Mouse (Mus musculus) small intestine, adult 2 months (tissue): ENCODE data around the gene Dync1i2.

Experiments used
- CTCF ChIP-seq: fragments of 200-500 bp; IDR thresholded peaks from 2 replicates; pipeline ENCODE4 v1.5.1; 2012; ENCODE audit warnings: low read depth, mild to moderate bottlenecking, control low read depth, inconsistent platforms, low read length, moderate library complexity, mixed read lengths; ENCODE audit not compliant: insufficient replicate concordance, insufficient read length; ENCODE audit errors: extremely low read depth
- POLR2A ChIP-seq: fragments of 200-500 bp; IDR thresholded peaks from 2 replicates; pipeline ENCODE4 v1.6.1; 2012; ENCODE audit warnings: low read depth, mild to moderate bottlenecking, control low read depth, inconsistent platforms, low read length, moderate library complexity

GRCm38 (mm10) chr2:71298729-71299128, 87.2 kb downstream of the Dync1i2 start:
- no peak for TF ChIP-seq CTCF
- TF ChIP-seq POLR2A: no peak
